Mouse (Mus musculus): ENCODE measurements at regions not wholly inside any gene's neighbourhood (a gene's known extent, or its start where the extent isn't known, plus 50 kb on each side); places are given as distances from the start of the nearest gene placed in this dataset.

- no peak for DNase-seq (ENCODE audit: low spot score in 2 of 2)
Measured at GRCm38 (mm10) chr11:18165609-18166347, 212.1 kb upstream of the Etaa1 start.

- DNase-seq (ENCODE audit: low spot score in 2 of 2): no peak
Measured at GRCm38 (mm10) chr11:18164025-18164423, 210.3 kb upstream of the Etaa1 start.

GRCm38 (mm10) chr11:18163156-18164024, 209.7 kb upstream of the Etaa1 start:
- no peak for DNase-seq (ENCODE audit: low spot score in 2 of 2)

GRCm38 (mm10) chr11:18156506-18156905, 202.8 kb upstream of the Etaa1 start:
- no peak for DNase-seq (ENCODE audit: low spot score in 2 of 2)

- DNase-seq (ENCODE audit: low spot score in 2 of 2): peak; percentile 13 to 21
Measured at GRCm38 (mm10) chr11:18151788-18152563, 198.3 kb upstream of the Etaa1 start.

GRCm38 (mm10) chr11:18151369-18151768, 197.7 kb upstream of the Etaa1 start:
- DNase-seq (ENCODE audit: low spot score in 2 of 2): no peak

- DNase-seq (ENCODE audit: low spot score in 2 of 2): no peak
Measured at GRCm38 (mm10) chr11:18127488-18127887, 173.8 kb upstream of the Etaa1 start.

GRCm38 (mm10) chr11:18123031-18123430, 169.4 kb upstream of the Etaa1 start:
- DNase-seq (ENCODE audit: low spot score in 2 of 2): peak; percentile 7 to 13

- DNase-seq (ENCODE audit: low spot score in 2 of 2): no peak
Measured at GRCm38 (mm10) chr11:18122616-18123015, 168.9 kb upstream of the Etaa1 start.

GRCm38 (mm10) chr11:18115693-18116450, 162.2 kb upstream of the Etaa1 start:
- DNase-seq (ENCODE audit: low spot score in 2 of 2): peak; percentile 23 to 44

- no peak for DNase-seq (ENCODE audit: low spot score in 2 of 2)
Measured at GRCm38 (mm10) chr11:18102841-18103240, 149.2 kb upstream of the Etaa1 start.

- no peak for DNase-seq (ENCODE audit: low spot score in 2 of 2)
Measured at GRCm38 (mm10) chr11:18075840-18076435, 122.3 kb upstream of the Etaa1 start.

GRCm38 (mm10) chr11:18070586-18071306, 117.1 kb upstream of the Etaa1 start:
- DNase-seq (ENCODE audit: low spot score in 2 of 2): peak in 1 of 2 experiments; percentile 4

GRCm38 (mm10) chr11:18070032-18070374, 116.3 kb upstream of the Etaa1 start:
- no peak for DNase-seq (ENCODE audit: low spot score in 2 of 2)

GRCm38 (mm10) chr11:18069348-18070031, 115.8 kb upstream of the Etaa1 start:
- no peak for DNase-seq (ENCODE audit: low spot score in 2 of 2)

GRCm38 (mm10) chr11:18068085-18068484, 114.4 kb upstream of the Etaa1 start:
- no peak for DNase-seq (ENCODE audit: low spot score in 2 of 2)

GRCm38 (mm10) chr11:18067676-18068075, 114.0 kb upstream of the Etaa1 start:
- DNase-seq (ENCODE audit: low spot score in 2 of 2): no peak

- no peak for DNase-seq (ENCODE audit: low spot score in 2 of 2)
Measured at GRCm38 (mm10) chr11:18041589-18041988, 87.9 kb upstream of the Etaa1 start.

GRCm38 (mm10) chr11:18031049-18031448, 77.4 kb upstream of the Etaa1 start:
- DNase-seq (ENCODE audit: low spot score in 2 of 2): no peak

- no peak for DNase-seq (ENCODE audit: low spot score in 2 of 2)
Measured at GRCm38 (mm10) chr11:18022065-18022464, 68.4 kb upstream of the Etaa1 start.

Measured in right cerebral cortex, adult 2 months (tissue).